Mouse (Mus musculus): ENCODE results near the gene Apoa5. TPM values are rescaled to one million over a fixed set of nuclear protein-coding genes. Genes with fewer than 3 reads are reported as not detected.
"Not testable (repeated sequence)": the region's sequence is repeated elsewhere in the genome, so short reads cannot be mapped to it uniquely, and the experiment has no call there.

Apoa5 gene
- polyA plus RNA-seq, 1 experiment from 2014 or later, result not detected

- Histone ChIP-seq H3K4me2 (no peak overlapping the region), H3K9ac (no peak overlapping the region), H3K36me3 (no peaks in the 10 kb centered on the region), H3K9me3 (replicated peaks) (peaks cover 11% of the 10 kb centered on the region), H3K4me1 (replicated peaks) (no peaks in the 10 kb centered on the region), H3K27me3 (replicated peaks) (peaks cover 26% of the 10 kb centered on the region), H3K4me3 (no peak overlapping the region), H3K27ac (ENCODE audit: poor library complexity, severe bottlenecking) (no peak overlapping the region)
- ATAC-seq (ENCODE audit: insufficient number of reproducible peaks, low FRiP score), result no peak
- WGBS, result 55% methylated on average over 11 of the region's 11 CpGs
Measured at GRCm38 (mm10) chr9:46315807-46316365, 47.5 kb downstream of the Apoa5 start.

DNA sequence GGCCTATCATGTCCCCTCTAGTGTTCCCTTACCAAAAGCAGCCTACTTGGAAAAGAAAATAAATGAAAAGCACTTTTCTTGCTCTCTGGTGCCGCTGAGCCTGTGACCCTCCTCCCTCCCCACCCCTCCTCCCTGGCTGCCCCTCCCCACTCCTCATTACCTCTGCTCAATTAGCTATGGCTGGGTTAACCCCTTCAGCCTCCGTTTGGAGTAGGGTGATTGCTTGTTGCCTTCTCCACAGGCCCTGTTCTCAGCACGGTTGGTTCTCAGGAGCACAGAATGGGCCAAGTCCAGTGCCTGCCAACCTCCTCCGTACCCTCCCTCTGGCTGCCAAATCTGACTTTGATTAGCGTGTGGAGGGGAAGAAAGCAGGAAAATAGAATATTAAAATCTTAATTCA lies 48.0 kb downstream of the Apoa5 start:
- Histone ChIP-seq H3K36me3 (no peaks in the 10 kb centered on the region), H3K9me3 (replicated peaks) (peaks cover 11% of the 10 kb centered on the region), H3K27ac (ENCODE audit: poor library complexity, severe bottlenecking) (no peak overlapping the region), H3K4me2 (no peak overlapping the region), H3K4me3 (no peak overlapping the region), H3K4me1 (replicated peaks) (no peaks in the 10 kb centered on the region), H3K9ac (no peak overlapping the region), H3K27me3 (replicated peaks) (peaks cover 29% of the 10 kb centered on the region)
- 37% methylated on average over 5 of the region's 5 CpGs for WGBS
- no peak for ATAC-seq (ENCODE audit: insufficient number of reproducible peaks, low FRiP score)

DNA sequence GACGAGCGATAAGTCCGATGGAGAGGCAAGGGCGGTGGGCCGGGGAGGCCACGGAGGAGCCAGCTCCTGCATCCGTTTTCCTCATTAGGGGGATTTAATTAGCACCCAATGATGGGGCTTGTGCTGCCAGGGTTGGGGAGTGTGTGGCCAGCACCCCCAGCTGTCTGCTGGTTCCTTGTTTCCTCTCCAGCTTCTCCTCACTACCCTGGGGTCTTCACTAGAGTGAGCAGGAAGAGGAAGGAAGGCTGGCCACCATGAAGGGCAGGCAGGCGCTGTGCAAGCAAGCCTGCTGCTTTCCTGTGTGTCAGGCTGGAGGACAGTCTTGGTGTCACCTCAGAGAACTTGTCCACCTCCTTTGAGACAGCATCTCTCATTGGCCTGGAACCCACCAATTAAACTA lies 48.5 kb downstream of the Apoa5 start:
- H3K27ac ChIP-seq (ENCODE audit: poor library complexity, severe bottlenecking), result no peak overlapping the region
- H3K4me2 ChIP-seq, result no peak overlapping the region
- H3K36me3 ChIP-seq, result no peaks in the 10 kb centered on the region
- H3K4me3 ChIP-seq, result no peak overlapping the region
- H3K4me1 ChIP-seq (replicated peaks), result no peaks in the 10 kb centered on the region
- H3K9me3 ChIP-seq (replicated peaks), result peaks cover 11% of the 10 kb centered on the region
- ATAC-seq (ENCODE audit: insufficient number of reproducible peaks, low FRiP score), result no peak
- whole genome bisulfite sequencing, result 53% methylated on average over 8 of the region's 8 CpGs
- H3K9ac ChIP-seq, result no peak overlapping the region
- H3K27me3 ChIP-seq (replicated peaks), result peaks cover 34% of the 10 kb centered on the region

DNA sequence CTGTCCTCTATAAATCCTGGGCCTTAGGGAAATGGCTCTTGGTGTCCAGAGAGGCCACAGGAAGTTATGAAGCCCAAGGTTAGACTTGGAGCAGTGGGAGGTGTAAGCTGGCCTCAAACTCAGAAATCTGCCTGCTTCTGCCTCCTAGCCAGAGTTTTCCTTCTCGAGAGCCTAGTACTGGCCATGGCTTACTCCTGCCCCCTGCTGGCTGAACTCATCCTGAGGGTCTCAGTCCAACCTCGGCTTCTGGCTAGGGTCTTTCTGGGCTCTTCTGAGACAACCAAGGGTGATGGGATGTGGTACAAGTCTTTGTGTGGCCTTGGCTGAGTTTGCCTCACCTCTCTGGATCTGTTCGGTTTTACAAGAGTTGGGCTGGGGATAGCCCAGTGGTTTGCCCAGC lies 49.5 kb downstream of the Apoa5 start:
- H3K27me3 ChIP-seq (replicated peaks), result peaks cover 36% of the 10 kb centered on the region
- no peak overlapping the region for H3K4me2 ChIP-seq
- H3K4me3 ChIP-seq, result no peak overlapping the region
- H3K4me1 ChIP-seq (replicated peaks), result no peaks in the 10 kb centered on the region
- WGBS, result 80% methylated on average over 3 of the region's 3 CpGs
- H3K36me3 ChIP-seq, result no peaks in the 10 kb centered on the region
- H3K9ac ChIP-seq, result no peak overlapping the region
- ATAC-seq (ENCODE audit: insufficient number of reproducible peaks, low FRiP score), result no peak
- H3K27ac ChIP-seq (ENCODE audit: poor library complexity, severe bottlenecking), result no peak overlapping the region
- peaks cover 11% of the 10 kb centered on the region for H3K9me3 ChIP-seq (replicated peaks)

DNA sequence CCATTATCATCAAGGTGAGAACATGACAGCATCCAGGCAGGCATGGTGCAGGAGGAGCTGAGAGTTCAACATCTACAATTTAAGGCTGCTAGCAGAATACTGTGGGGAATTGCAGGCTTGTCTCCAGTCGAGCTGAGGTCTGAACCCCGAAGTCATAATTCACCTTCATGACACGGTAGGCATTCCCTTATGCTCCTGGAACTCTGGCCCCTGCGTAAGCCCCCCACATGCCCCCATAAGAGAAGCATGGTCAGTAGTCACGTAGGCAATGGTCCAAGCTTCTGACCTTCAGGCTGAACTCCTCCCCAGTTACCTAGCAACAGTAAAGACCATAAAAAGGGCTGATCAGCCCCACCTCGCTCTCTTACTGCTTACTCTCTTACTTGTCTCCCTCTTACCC lies 51.5 kb downstream of the Apoa5 start, which contains the start of gene 4931429L15Rik:
TSS of gene 4931429L15Rik (minus strand) at position 101 of the 400 bp plus-strand sequence.
- peaks cover 28% of the 10 kb centered on the region for H3K27me3 ChIP-seq (replicated peaks)
- not testable (repeated sequence) for H3K4me2 ChIP-seq
- WGBS, result 79% methylated on average over 6 of the region's 6 CpGs

DNA sequence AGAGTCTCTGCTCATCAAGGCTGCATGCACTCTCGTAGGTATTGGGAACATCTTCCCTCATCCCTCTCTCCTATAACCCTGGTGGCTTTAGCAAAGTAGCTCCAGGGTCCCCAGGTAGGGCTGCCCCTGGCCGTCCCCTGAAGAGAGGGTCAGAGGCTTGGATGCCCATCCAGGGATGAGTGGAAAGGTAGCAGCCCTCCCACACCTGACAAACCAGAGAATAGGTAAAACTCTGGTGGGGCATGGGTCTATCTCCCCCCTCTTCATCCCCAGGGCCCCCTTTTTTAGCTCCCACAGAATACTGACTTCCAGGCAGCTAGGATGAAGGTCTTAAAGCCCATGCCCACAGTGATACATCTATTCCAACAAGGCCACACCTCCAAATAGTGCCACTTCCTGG lies 52.0 kb downstream of the Apoa5 start:
- ATAC-seq (ENCODE audit: insufficient number of reproducible peaks, low FRiP score), result no peak
- 76% methylated on average over 2 of the region's 2 CpGs for WGBS
- Histone ChIP-seq H3K27ac (ENCODE audit: poor library complexity, severe bottlenecking) (no peak overlapping the region), H3K27me3 (replicated peaks) (peaks cover 23% of the 10 kb centered on the region), H3K9me3 (replicated peaks) (peaks cover 11% of the 10 kb centered on the region), H3K4me2 (no peak overlapping the region), H3K4me1 (replicated peaks) (no peaks in the 10 kb centered on the region), H3K9ac (no peak overlapping the region), H3K36me3 (no peaks in the 10 kb centered on the region), H3K4me3 (no peak overlapping the region)

More for the DNA sequence above, 51.5 kb downstream of the Apoa5 start, which contains the start of gene 4931429L15Rik:
- H3K9ac ChIP-seq; H3K36me3 ChIP-seq; ATAC-seq (ENCODE audit: insufficient number of reproducible peaks, low FRiP score); H3K4me3 ChIP-seq; H3K27ac ChIP-seq (ENCODE audit: poor library complexity, severe bottlenecking); H3K4me1 ChIP-seq (replicated peaks): not testable (repeated sequence)
- peaks cover 11% of the 10 kb centered on the region for H3K9me3 ChIP-seq (replicated peaks)

Other genes with a start within 250 kb of the Apoa5 start
- gene Apoa1, start 40.1 kb upstream of the Apoa5 start, polyA plus RNA-seq (2016; fragmentation: Nextera tagmentation; extraction: Ambion mirVana), result 8.2 and 24.9 TPM in 2 replicates
- not detected in 2 replicates for gene Apoc3, start 33.0 kb upstream of the Apoa5 start, polyA plus RNA-seq (2016; fragmentation: Nextera tagmentation; extraction: Ambion mirVana)
- 0.74 and 1.3 TPM in 2 replicates for gene Apoa4, start 27.9 kb upstream of the Apoa5 start, polyA plus RNA-seq (2016; fragmentation: Nextera tagmentation; extraction: Ambion mirVana)
- 34.1 and 36.8 TPM in 2 replicates for gene Zpr1, start 4.4 kb downstream of the Apoa5 start, polyA plus RNA-seq (2016; fragmentation: Nextera tagmentation; extraction: Ambion mirVana)
- gene Bud13, start 14.4 kb downstream of the Apoa5 start, polyA plus RNA-seq (2016; fragmentation: Nextera tagmentation; extraction: Ambion mirVana), result 16.2 and 18.4 TPM in 2 replicates
- gene 4931429L15Rik, start 51.4 kb downstream of the Apoa5 start, polyA plus RNA-seq (2016; fragmentation: Nextera tagmentation; extraction: Ambion mirVana), result not detected in 2 replicates